Mouse (Mus musculus) G1E (cell line): ENCODE data around the gene Fyb. TPM values are rescaled to one million over a fixed set of nuclear protein-coding genes. Genes with fewer than 3 reads are reported as not detected.

Experiments used
- ATAC-seq: 2 replicates; pipeline ENCODE4 v1.8.0; 2016; ENCODE audit warnings: mild to moderate bottlenecking; ENCODE audit not compliant: insufficient number of reproducible peaks, poor library complexity, low FRiP score, severe bottlenecking; ENCODE audit errors: extremely low read depth
- DNase-seq: peaks from one replicate; pipeline ENCODE4 v3.0.0; 2012; ENCODE audit warnings: low spot score
- H3K27me3 ChIP-seq: 2 replicates; pipeline ENCODE4 v1.6.1; 2012; ENCODE audit warnings: mild to moderate bottlenecking, low read length, inconsistent platforms; ENCODE audit not compliant: insufficient read depth
- H3K36me3 ChIP-seq: replicated peaks from 2 replicates; pipeline ENCODE3; 2012; ENCODE audit warnings: mild to moderate bottlenecking, inconsistent platforms
- H3K4me1 ChIP-seq: 2 replicates; pipeline ENCODE4 v1.6.1; 2012; ENCODE audit warnings: low read depth, low read length, inconsistent platforms, mixed read lengths; ENCODE audit not compliant: insufficient read depth
- H3K4me3 ChIP-seq: 2 replicates; pipeline ENCODE4 v1.5.1; 2012; ENCODE audit warnings: low read depth, mild to moderate bottlenecking, inconsistent platforms, low read length, moderate library complexity, mixed read lengths
- H3K9me3 ChIP-seq: replicated peaks from 2 replicates; pipeline ENCODE4 v1.6.1; 2012; ENCODE audit warnings: inconsistent platforms
- CTCF ChIP-seq: IDR thresholded peaks from 2 replicates; pipeline ENCODE4 v1.5.1; 2012; ENCODE audit warnings: low read depth, low read length, inconsistent platforms, mixed read lengths
- GATA1 ChIP-seq: IDR thresholded peaks from 2 replicates; pipeline ENCODE4 v1.6.1; 2012; ENCODE audit warnings: borderline replicate concordance, low read length, inconsistent platforms, mixed read lengths
- GATA2 ChIP-seq: IDR thresholded peaks from 2 replicates; pipeline ENCODE4 v1.6.1; 2012; ENCODE audit warnings: low read depth, low read length, inconsistent platforms, borderline replicate concordance
- POLR2AphosphoS5 ChIP-seq: IDR thresholded peaks from 2 replicates; pipeline ENCODE4 v1.6.1; 2012; ENCODE audit warnings: low read depth, low read length, inconsistent platforms; ENCODE audit not compliant: insufficient replicate concordance
- TAL1 ChIP-seq: conservative IDR thresholded peaks from 2 replicates; pipeline ENCODE4 v1.6.1; 2012; ENCODE audit warnings: low read depth, low read length, inconsistent platforms, mixed read lengths
- polyA plus RNA-seq: library from polyadenylated mRNA; stranded (reverse); fragments of >175 nt; gene quantifications from 2 replicates; pipeline ENCODE4 v1.2.3, GENCODE M21; 2012
- total RNA-seq, 2 experiments: library from RNA; stranded (forward) in 1 of 2; stranded (reverse) in 1 of 2; fragments of 200-1000 nt in 1 of 2; fragments of >200 nt in 1 of 2; fragmentation: Nextera tagmentation in 1 of 2; gene quantifications; 2 replicates each; pipeline ENCODE4 v1.2.3; 2014 to 2017

Fyb gene
- total and polyA plus RNA-seq, 3 experiments = 126 to 1,103 (median 317) TPM

- peaks cover 62% of the 10 kb centered on the region for H3K36me3 ChIP-seq
- H3K27me3 ChIP-seq = no peaks in the 10 kb centered on the region
- TF ChIP-seq POLR2AphosphoS5 (no peak), TAL1 (no peak), GATA1 (no peak), CTCF (no peak), GATA2 (no peak)
- peaks cover 67% of the 10 kb centered on the region for H3K4me1 ChIP-seq
- DNase-seq (no peak), ATAC-seq (no peak)
- peaks cover 2% of the 10 kb centered on the region; the same call in 1 of the 2 replicates for H3K9me3 ChIP-seq
- H3K4me3 ChIP-seq = no peak overlapping the region
Measured at GRCm38 (mm10) chr15:6565873-6566272, 43.2 kb downstream of the Fyb start.

- TF ChIP-seq GATA1 (no peak), CTCF (no peak), POLR2AphosphoS5 (no peak), TAL1 (no peak), GATA2 (no peak)
- peaks cover 75% of the 10 kb centered on the region for H3K4me1 ChIP-seq
- peaks cover 2% of the 10 kb centered on the region; the same call in 1 of the 2 replicates for H3K9me3 ChIP-seq
- H3K36me3 ChIP-seq = peaks cover 73% of the 10 kb centered on the region
- DNase-seq (no peak), ATAC-seq (no peak)
- no peak overlapping the region for H3K4me3 ChIP-seq
- no peaks in the 10 kb centered on the region for H3K27me3 ChIP-seq
Measured at GRCm38 (mm10) chr15:6567993-6568392, 45.3 kb downstream of the Fyb start.

- Histone ChIP-seq H3K4me3 (no peak overlapping the region; the same call in 1 of the 2 replicates), H3K36me3 (peaks cover 73% of the 10 kb centered on the region), H3K9me3 (peaks cover 2% of the 10 kb centered on the region; the same call in 1 of the 2 replicates), H3K4me1 (peaks cover 75% of the 10 kb centered on the region), H3K27me3 (no peaks in the 10 kb centered on the region)
- DNase-seq (no peak), ATAC-seq (peak; percentile 52)
- no peak for TF ChIP-seq GATA2
- no peak for TF ChIP-seq TAL1
Measured at GRCm38 (mm10) chr15:6568605-6569004, 46.0 kb downstream of the Fyb start.

GRCm38 (mm10) chr15:6569074-6569473, 46.4 kb downstream of the Fyb start:
- Histone ChIP-seq H3K9me3 (peaks cover 2% of the 10 kb centered on the region; the same call in 1 of the 2 replicates), H3K27me3 (no peaks in the 10 kb centered on the region), H3K4me3 (no peak overlapping the region; the same call in 1 of the 2 replicates), H3K36me3 (peaks cover 74% of the 10 kb centered on the region), H3K4me1 (peaks cover 77% of the 10 kb centered on the region)
- ATAC-seq = 0 out of 2 replicates have a peak, but pooled peaks have one; percentile 5
- no peak for DNase-seq
- TF ChIP-seq GATA2 (no peak), CTCF (no peak), POLR2AphosphoS5 (no peak), TAL1 (no peak), GATA1 (no peak)

GRCm38 (mm10) chr15:6570164-6570861, 47.7 kb downstream of the Fyb start:
- Histone ChIP-seq H3K4me3 (no peak overlapping the region), H3K27me3 (no peaks in the 10 kb centered on the region), H3K9me3 (peaks cover 2% of the 10 kb centered on the region; the same call in 1 of the 2 replicates), H3K4me1 (peaks cover 81% of the 10 kb centered on the region), H3K36me3 (peaks cover 72% of the 10 kb centered on the region)
- TF ChIP-seq TAL1 (no peak), CTCF (no peak), POLR2AphosphoS5 (no peak), GATA1 (no peak), GATA2 (no peak)
- DNase-seq (no peak), ATAC-seq (no peak)

GRCm38 (mm10) chr15:6570876-6571275, 48.2 kb downstream of the Fyb start:
- Histone ChIP-seq H3K9me3 (peaks cover 1% of the 10 kb centered on the region; the same call in 1 of the 2 replicates), H3K4me1 (peaks cover 82% of the 10 kb centered on the region), H3K4me3 (no peak overlapping the region), H3K27me3 (no peaks in the 10 kb centered on the region), H3K36me3 (peaks cover 69% of the 10 kb centered on the region)
- TF ChIP-seq CTCF (peak; percentile 77), POLR2AphosphoS5 (no peak)
- DNase-seq (no peak), ATAC-seq (no peak)
